Mouse (Mus musculus): ENCODE results near the gene Slx1b.

DNA sequence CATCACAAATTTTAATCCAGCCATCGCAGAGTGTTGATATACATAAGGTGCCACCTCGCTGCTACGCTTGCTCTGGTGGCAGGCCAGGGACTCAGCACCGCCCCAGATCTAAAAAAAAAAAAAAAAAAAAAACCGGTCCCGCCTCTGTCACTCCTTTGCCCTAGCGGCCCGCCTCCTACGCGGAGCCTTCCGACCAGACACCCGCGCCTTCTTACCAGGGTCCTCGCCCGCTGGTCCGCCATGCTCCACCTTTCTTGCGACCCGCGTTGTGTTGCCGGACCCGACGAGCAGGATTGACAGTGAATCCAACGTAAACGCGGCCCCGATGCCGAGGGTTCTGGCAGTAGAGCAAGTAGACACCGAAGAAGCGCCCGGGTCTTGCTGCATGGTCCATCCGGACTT lies 373 bp downstream of the Slx1b start, which contains the start of gene Bola2:
- TF ChIP-seq MAFK (IDR thresholded peaks at IDR 0.05; ENCODE audit: insufficient read depth, low read depth, low read length) (no peak), ZC3H11A (IDR thresholded peaks at IDR 0.05; ENCODE audit: borderline replicate concordance, low read depth, low read length) (no peak), HCFC1 (IDR thresholded peaks at IDR 0.05; ENCODE audit: borderline replicate concordance, insufficient read depth, low read length) (no peak)

Measured in ES-E14 (cell line).